Comparison of ENCODE assay signal across 20 mouse cellular contexts in genomic region chr13:52924457-52924856, GRCm38 (mm10).
"Had no signal": no experiment of that assay in that cellular context is flagged by ENCODE, and none has a peak within 500 bp of the region (broad histone marks: within the 10 kb centered on the region; RNA-seq: fewer than 3 reads in every experiment).

No protein-coding gene starts in this region.

- DNase-seq: kidney, adult 18-20 months; kidney, adult 9 months; kidney, postnatal 25 days; layer of hippocampus, postnatal 36 days; liver, postnatal 0 days; lung, postnatal 10 days; lung, postnatal 36 days; midbrain, embryonic 14.5 days; retina, postnatal 1 day; right cerebral cortex, postnatal 25 days had no signal

- ATAC-seq: intestine, embryonic 16.5 days; liver, postnatal 0 days had no signal

- H3K27ac ChIP-seq: kidney, postnatal 0 days; left cerebral cortex, adult 2 months; limb, embryonic 12.5 days; limb, embryonic 15.5 days; liver, embryonic 14.5 days; lung, embryonic 15.5 days; midbrain, embryonic 10.5 days; neural tube, embryonic 13.5 days had no signal

- H3K36me3 ChIP-seq: limb, embryonic 12.5 days; limb, embryonic 15.5 days; lung, embryonic 15.5 days; midbrain, embryonic 10.5 days; neural tube, embryonic 13.5 days had no signal

- H3K27me3 ChIP-seq: limb, embryonic 12.5 days; limb, embryonic 15.5 days; lung, embryonic 15.5 days; megakaryocyte, embryonic 14.5 days; neural tube, embryonic 13.5 days had no signal

- H3K9ac ChIP-seq: limb, embryonic 12.5 days; limb, embryonic 15.5 days; liver, embryonic 14.5 days; liver, postnatal 0 days; lung, embryonic 15.5 days; neural tube, embryonic 13.5 days had no signal

- H3K4me3 ChIP-seq: left cerebral cortex, adult 2 months; limb, embryonic 12.5 days; limb, embryonic 15.5 days; lung, embryonic 15.5 days; megakaryocyte, embryonic 14.5 days; midbrain, embryonic 10.5 days; neural tube, embryonic 13.5 days had no signal
